Mouse (Mus musculus) midbrain, embryonic 14.5 days (tissue): ENCODE measurements around the gene Mesp1. TPM values are rescaled to one million over a fixed set of nuclear protein-coding genes. Genes with fewer than 3 reads are reported as not detected.
A peak's percentile ranks its signal among the peaks of the same experiment; 100 is the strongest.

Experiments
- ATAC-seq: fragments of 200-750 bp; cut with Nextera tagmentation; 2 replicates; pipeline ENCODE4 v1.8.0; 2017; ENCODE audit warnings: moderate number of reproducible peaks, moderate library complexity; ENCODE audit not compliant: low FRiP score, low TSS enrichment
- DNase-seq: peaks from one replicate; pipeline ENCODE4 v3.0.0-alpha.2; 2015
- H3K27ac ChIP-seq: fragments of 300-500 bp; sonication (generic); replicated peaks from 2 replicates; pipeline ENCODE4 v1.5.1; 2014; ENCODE audit warnings: mild to moderate bottlenecking, low read depth, low read length, moderate library complexity
- H3K27me3 ChIP-seq: fragments of 300-500 bp; sonication (generic); 2 replicates; pipeline ENCODE4 v1.6.1; 2014; ENCODE audit warnings: low read length, control low read depth, mixed read lengths; ENCODE audit not compliant: control insufficient read depth, insufficient read depth
- H3K36me3 ChIP-seq: fragments of 300-500 bp; sonication (generic); 2 replicates; pipeline ENCODE4 v1.6.1; 2014; ENCODE audit warnings: low read length, control low read depth; ENCODE audit not compliant: control insufficient read depth, insufficient read depth
- H3K4me1 ChIP-seq: fragments of 300-500 bp; sonication (generic); 2 replicates; pipeline ENCODE4 v1.6.1; 2014; ENCODE audit warnings: mild to moderate bottlenecking, antibody characterized with exemption, low read length, control low read depth; ENCODE audit not compliant: control insufficient read depth, insufficient read depth
- H3K4me2 ChIP-seq: fragments of 300-500 bp; sonication (generic); 2 replicates; pipeline ENCODE4 v1.6.1; 2014; ENCODE audit warnings: mild to moderate bottlenecking, low read length, moderate library complexity
- H3K4me3 ChIP-seq: fragments of 300-500 bp; sonication (generic); replicated peaks from 2 replicates; pipeline ENCODE4 v1.5.1; 2014; ENCODE audit warnings: low read depth, low read length
- H3K9ac ChIP-seq: fragments of 300-500 bp; sonication (generic); replicated peaks from 2 replicates; pipeline ENCODE4 v1.6.1; 2014; ENCODE audit warnings: mild to moderate bottlenecking, low read length, moderate library complexity
- H3K9me3 ChIP-seq: fragments of 300-500 bp; sonication (generic); 2 replicates; pipeline ENCODE4 v1.6.1; 2016; ENCODE audit warnings: low read length, control low read depth, mixed read lengths; ENCODE audit not compliant: control insufficient read depth
- WGBS: fragments of 180-500 bp; shearing (Covaris S2); extraction: QIAGEN DNeasy Blood & Tissue Kit; methylation state at CpG from one replicate; pipeline ENCODE4 v1.1.7; 2014; 5-methylcytosine and 5-hydroxymethylcytosine counted together
- polyA plus RNA-seq: library from polyadenylated mRNA; unstranded; fragments of >200 nt; fragmentation: Nextera tagmentation; extraction: Ambion mirVana; gene quantifications from 2 replicates; pipeline ENCODE4 v1.2.1, GENCODE M21; 2014

The Mesp1 gene
- polyA plus RNA-seq, 1 experiment from 2014 or later: 0.33 TPM

- ATAC-seq (no peak), DNase-seq (no peak)
- H3K4me1 ChIP-seq: no peaks in the 10 kb centered on the region
- no peak overlapping the region for H3K9ac ChIP-seq
- no peak overlapping the region for H3K4me2 ChIP-seq
- no peak overlapping the region for H3K27ac ChIP-seq
- H3K36me3 ChIP-seq: no peaks in the 10 kb centered on the region
- no peaks in the 10 kb centered on the region for H3K27me3 ChIP-seq
- 50% methylated on average over 11 of the region's 11 CpGs for WGBS
- no peaks in the 10 kb centered on the region for H3K9me3 ChIP-seq
- no peak overlapping the region for H3K4me3 ChIP-seq
Observed at GRCm38 (mm10) chr7:79819996-79820395, 26.4 kb upstream of the Mesp1 start.

GRCm38 (mm10) chr7:79819515-79819914 lies 25.9 kb upstream of the Mesp1 start:
- Histone ChIP-seq H3K4me1 (no peaks in the 10 kb centered on the region), H3K9me3 (no peaks in the 10 kb centered on the region), H3K36me3 (no peaks in the 10 kb centered on the region), H3K4me3 (no peak overlapping the region), H3K4me2 (no peak overlapping the region), H3K27me3 (no peaks in the 10 kb centered on the region), H3K27ac (no peak overlapping the region), H3K9ac (no peak overlapping the region)
- DNase-seq (no peak), ATAC-seq (no peak)
- 58% methylated on average over 4 of the region's 4 CpGs for WGBS

DNA sequence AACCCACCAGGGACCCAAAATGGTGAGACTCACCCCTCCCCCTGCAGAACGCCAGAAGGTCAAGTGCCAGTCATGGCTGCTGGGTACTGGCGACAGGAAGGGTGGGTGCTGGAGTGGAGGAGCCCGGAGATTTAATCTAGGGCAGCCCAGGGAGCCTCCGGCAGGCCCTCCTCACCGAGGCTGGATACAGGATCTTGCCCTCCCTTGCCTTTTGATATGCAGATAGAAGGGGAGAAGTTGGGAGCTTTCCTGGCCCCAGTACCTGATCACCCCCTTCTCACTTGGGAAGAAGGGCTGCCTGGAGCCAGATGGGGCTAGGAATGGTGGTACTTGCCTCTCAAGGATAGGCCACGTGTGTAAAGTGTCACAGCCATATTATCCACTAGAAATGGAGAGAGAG lies 24.7 kb upstream of the Mesp1 start:
- DNase-seq (no peak), ATAC-seq (no peak)
- H3K27me3 ChIP-seq: no peaks in the 10 kb centered on the region
- no peaks in the 10 kb centered on the region for H3K9me3 ChIP-seq
- no peaks in the 10 kb centered on the region for H3K36me3 ChIP-seq
- no peak overlapping the region for H3K9ac ChIP-seq
- H3K4me2 ChIP-seq: no peak overlapping the region
- H3K27ac ChIP-seq: no peak overlapping the region
- H3K4me3 ChIP-seq: no peak overlapping the region
- 4% methylated on average over 6 of the region's 6 CpGs for WGBS
- no peaks in the 10 kb centered on the region for H3K4me1 ChIP-seq

DNA sequence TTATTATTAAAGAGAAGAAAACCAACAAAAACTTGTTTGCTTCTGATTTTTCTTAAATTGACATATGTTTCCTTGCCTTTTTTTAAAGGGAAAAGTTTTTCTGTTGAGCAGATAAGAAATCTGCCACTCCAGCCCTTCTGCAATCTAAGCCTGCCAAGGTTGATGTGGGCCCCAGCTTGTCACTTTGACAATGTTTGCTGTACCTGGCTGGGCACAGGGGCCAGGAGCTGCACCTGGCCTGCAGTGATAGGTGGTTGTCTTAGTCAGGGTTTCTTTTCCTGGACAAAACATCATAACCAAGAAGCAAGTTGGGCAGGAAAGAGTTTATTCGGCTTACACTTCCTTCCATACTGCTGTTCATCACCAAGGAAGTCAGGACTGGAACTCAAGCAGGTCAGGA lies 19.8 kb upstream of the Mesp1 start:
- Histone ChIP-seq H3K36me3 (no peaks in the 10 kb centered on the region), H3K4me2 (no peak overlapping the region), H3K9me3 (no peaks in the 10 kb centered on the region), H3K9ac (no peak overlapping the region), H3K27me3 (peaks cover 10% of the 10 kb centered on the region; the same call in 1 of the 2 replicates), H3K4me1 (0 out of 2 replicates have a peak, but pooled peaks cover 5% of the 10 kb centered on the region), H3K4me3 (no peak overlapping the region), H3K27ac (no peak overlapping the region)
- WGBS: 91% methylated on average over 1 of the region's 1 CpGs
- ATAC-seq (no peak), DNase-seq (no peak)

GRCm38 (mm10) chr7:79810611-79811506 lies 17.3 kb upstream of the Mesp1 start, which contains the start of gene Mesp2:
Gene Mesp2, plus strand, starts transcription at chr7:79810727.
- ATAC-seq (peak; percentile 64; the same call in 1 of the 2 replicates), DNase-seq (peak; percentile 94)
- Histone ChIP-seq H3K4me2 (peak within 1 kb of the TSS; percentile 63), H3K4me3 (peak within 1 kb of the TSS; percentile 32), H3K36me3 (no peaks in the 10 kb centered on the region), H3K9me3 (no peaks in the 10 kb centered on the region), H3K4me1 (0 out of 2 replicates have a peak, but pooled peaks cover 5% of the 10 kb centered on the region), H3K9ac (peak within 1 kb of the TSS; percentile 54), H3K27ac (0 out of 2 replicates have a peak within 1 kb of the TSS, but pooled peaks have one; percentile 8), H3K27me3 (peaks cover 10% of the 10 kb centered on the region; the same call in 1 of the 2 replicates)
- WGBS: 20% methylated on average over 71 of the region's 71 CpGs

DNA sequence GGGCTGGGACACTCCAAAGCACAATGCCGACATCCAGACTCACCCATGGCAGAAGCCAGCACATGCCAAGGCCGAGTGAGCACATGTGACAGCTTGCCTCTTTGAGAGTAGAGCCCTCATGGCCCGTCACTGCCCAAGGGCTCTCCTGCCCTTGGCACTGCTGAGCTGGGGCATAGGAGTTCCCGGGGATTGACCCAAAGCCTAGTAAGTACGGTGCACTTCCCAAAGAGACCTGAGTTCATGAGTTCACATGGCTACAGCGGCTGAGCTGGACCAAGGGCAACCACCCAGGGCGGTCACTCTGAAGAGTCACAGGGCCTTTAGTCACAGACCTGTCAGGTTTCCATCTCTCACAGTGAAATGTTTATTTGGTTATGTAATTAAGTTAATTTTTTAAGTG lies 15.0 kb upstream of the Mesp1 start:
- Histone ChIP-seq H3K9me3 (no peaks in the 10 kb centered on the region), H3K4me3 (no peak overlapping the region), H3K36me3 (no peaks in the 10 kb centered on the region), H3K4me2 (no peak overlapping the region), H3K27me3 (peaks cover 10% of the 10 kb centered on the region; the same call in 1 of the 2 replicates), H3K9ac (no peak overlapping the region), H3K4me1 (0 out of 2 replicates have a peak, but pooled peaks cover 5% of the 10 kb centered on the region), H3K27ac (no peak overlapping the region)
- whole genome bisulfite sequencing: 89% methylated on average over 7 of the region's 7 CpGs
- ATAC-seq (no peak), DNase-seq (no peak)

DNA sequence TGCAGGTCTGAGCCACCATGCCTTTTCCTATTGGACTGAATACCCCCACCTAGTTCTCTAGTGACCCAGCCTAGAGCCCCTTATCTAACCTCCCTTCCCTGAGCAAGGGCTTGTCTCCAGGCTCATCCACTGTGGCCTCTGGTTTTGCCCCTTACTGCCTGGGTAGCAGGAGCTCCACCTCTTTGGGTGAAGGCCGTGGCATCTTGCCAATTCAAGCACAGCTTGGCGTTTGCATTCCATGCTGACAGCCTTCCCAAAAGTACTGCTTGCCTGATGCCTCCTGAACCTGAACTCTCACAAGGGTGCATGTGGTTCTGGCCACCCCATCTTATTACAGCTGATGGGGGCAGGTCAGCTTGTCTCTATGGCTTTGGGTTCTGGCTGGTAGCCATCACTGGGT lies 10.3 kb upstream of the Mesp1 start:
- Histone ChIP-seq H3K4me1 (no peaks in the 10 kb centered on the region), H3K4me3 (no peak overlapping the region), H3K27ac (no peak overlapping the region), H3K9me3 (no peaks in the 10 kb centered on the region), H3K9ac (no peak overlapping the region), H3K4me2 (no peak overlapping the region), H3K36me3 (no peaks in the 10 kb centered on the region), H3K27me3 (no peaks in the 10 kb centered on the region)
- WGBS: 64% methylated on average over 2 of the region's 2 CpGs
- DNase-seq (no peak), ATAC-seq (no peak)

DNA sequence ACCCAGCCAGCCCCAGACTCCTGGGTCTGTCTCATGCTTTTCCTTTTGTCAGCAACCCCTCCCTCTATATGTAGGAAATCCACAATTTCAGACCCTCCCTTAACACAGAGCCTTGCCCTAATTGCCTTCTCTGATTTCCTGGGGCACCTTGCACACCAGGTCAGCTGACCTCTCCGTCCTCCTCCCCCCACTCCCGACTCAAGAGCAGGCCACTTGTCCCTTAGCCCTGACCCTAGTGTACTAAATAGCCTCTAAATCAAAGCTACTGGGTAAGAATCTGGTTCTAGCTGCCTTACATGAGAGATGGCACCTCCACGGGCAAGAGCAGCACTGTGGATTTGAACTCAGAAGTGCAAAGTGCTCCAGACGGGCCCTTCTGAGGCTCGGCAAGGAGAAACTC lies 8.4 kb upstream of the Mesp1 start:
- Histone ChIP-seq H3K36me3 (no peaks in the 10 kb centered on the region), H3K4me3 (no peak overlapping the region), H3K9me3 (no peaks in the 10 kb centered on the region), H3K9ac (no peak overlapping the region), H3K27me3 (no peaks in the 10 kb centered on the region), H3K4me1 (no peaks in the 10 kb centered on the region), H3K4me2 (no peak overlapping the region), H3K27ac (no peak overlapping the region)
- WGBS: 76% methylated on average over 5 of the region's 5 CpGs
- ATAC-seq (no peak), DNase-seq (no peak)

GRCm38 (mm10) chr7:79801391-79801790 lies 7.8 kb upstream of the Mesp1 start:
- whole genome bisulfite sequencing: 75% methylated on average over 11 of the region's 11 CpGs
- Histone ChIP-seq H3K27ac (no peak overlapping the region), H3K9me3 (no peaks in the 10 kb centered on the region), H3K27me3 (no peaks in the 10 kb centered on the region), H3K9ac (no peak overlapping the region), H3K36me3 (no peaks in the 10 kb centered on the region), H3K4me2 (no peak overlapping the region), H3K4me3 (no peak overlapping the region), H3K4me1 (no peaks in the 10 kb centered on the region)
- no peak for ATAC-seq
- DNase-seq: no peak
